Mouse (Mus musculus) megakaryocyte, embryonic 14.5 days (primary cell): ENCODE measurements around the gene Ace.

Experiments
- FLI1 ChIP-seq: IDR thresholded peaks from 2 replicates; pipeline ENCODE4 v1.6.1; 2012; ENCODE audit warnings: low read length, inconsistent platforms, mixed read lengths
- GATA1 ChIP-seq: IDR thresholded peaks from 3 replicates; pipeline ENCODE4 v1.6.1; 2012; ENCODE audit warnings: mixed read lengths, low read length, inconsistent platforms, borderline replicate concordance

DNA sequence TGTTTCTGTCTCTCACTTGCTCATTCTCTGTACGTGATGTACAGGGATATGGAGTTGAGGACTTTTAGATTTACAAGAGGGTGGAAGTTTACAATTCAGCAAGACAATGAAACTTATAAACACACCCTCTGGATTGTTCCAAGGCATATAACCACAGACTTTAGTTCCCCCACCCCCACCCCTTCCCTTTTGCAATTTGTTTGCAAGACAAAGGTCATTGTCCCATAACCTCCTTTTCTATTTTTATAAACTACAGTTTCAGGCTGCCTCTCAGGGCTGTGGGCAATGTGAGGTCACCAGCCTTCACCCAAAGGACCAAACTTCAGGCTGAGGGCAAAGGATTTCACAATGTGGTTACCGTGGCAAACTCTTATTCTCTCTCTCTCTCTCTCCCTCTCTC is 22.5 kb downstream of the Ace start:
- TF ChIP-seq GATA1 = no peak
- no peak for TF ChIP-seq FLI1
